Mouse (Mus musculus): ENCODE measurements around the gene Cmtm5.
"Not testable (repeated sequence)": the region's sequence is repeated elsewhere in the genome, so short reads cannot be mapped to it uniquely, and the experiment has no call there.

The Cmtm5 gene

DNA sequence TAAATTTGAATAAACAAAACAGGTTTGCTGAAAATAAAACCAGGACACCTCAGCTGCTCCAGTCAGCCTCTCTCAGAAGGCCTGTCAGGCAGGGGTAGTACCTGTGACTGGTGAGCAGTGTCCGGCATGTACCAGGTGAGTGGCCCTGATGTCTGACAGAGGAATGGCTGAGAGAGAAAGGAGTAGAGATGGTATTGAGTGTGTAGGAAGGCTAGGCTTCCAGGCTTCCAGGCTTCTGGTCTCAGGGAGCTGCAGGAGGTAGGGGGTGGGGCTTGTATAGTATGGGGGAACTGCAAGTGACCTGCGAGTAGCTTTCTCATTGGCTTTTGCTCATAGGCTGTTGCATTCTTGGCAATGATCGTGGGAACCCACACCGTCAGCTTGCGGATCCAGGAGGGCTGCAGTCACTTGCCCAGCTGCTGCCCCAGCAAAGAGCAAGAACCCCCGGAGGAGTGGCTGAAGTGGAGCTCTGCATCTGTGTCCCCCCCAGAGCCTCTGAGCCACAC, 3.4 kb upstream of the Cmtm5 start, which contains the start of gene Il25:
Gene Il25 (plus strand): TSS at position 51 of the 506 bp plus-strand sequence.
- DNase-seq (ENCODE audit: low spot score in 2 of 2), result no peak

DNA sequence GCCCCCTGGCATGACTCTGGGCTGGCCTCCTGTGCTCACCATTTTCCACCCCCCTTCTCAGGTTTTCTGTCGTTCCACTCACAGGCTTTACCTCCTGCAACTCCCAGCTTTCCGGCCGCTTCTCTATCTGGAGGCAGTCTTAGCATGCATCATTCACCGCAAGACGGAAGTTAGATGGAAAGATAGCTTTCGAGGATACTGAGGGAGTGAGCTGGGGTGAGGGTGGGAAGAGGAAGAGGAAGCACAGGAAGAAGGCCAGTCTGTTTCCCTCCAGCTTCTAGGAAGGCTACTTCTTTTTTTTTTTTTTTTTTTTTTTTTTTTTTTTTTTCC, 735 bp downstream of the Cmtm5 start:
- DNase-seq (ENCODE audit: low spot score in 2 of 2), result no peak

DNA sequence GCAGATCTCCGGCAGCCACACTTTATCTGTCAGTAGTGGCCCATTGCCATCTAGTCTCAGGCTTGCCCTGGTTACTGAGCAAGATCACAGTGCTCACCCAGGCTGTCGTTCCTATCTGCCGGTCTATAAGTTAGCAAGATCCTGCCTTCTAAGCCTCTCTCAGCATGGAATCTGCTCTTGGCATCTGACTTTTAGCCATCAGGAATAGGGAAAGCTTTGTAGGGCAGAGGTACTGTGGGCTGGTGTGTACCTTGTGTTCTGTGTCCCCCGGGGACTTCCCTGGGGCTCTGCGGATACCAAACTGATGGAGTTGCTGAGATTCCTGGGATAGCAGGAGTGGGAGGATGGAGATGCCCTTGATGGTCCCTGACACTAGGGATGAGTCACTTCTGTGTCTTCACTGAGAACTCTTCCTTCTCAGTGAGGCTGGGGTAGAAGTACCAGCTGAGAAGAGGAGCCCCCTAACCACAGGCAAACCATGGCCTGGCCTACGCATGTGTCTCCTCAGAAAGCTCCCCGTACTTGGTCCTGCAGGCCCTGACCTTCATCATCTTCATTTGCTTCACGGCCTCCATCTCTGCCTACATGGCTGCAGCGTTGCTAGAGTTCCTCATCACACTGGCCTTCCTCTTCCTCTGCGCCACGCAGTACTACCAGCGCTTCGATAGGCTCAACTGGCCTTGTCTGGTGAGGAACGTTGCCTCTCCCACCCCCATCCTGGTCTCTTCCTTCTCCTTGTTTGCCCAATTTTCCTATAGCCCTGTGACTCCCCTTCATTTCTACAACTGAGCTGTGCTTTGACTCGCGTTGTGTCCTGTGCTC, 1.5 kb downstream of the Cmtm5 start:
- no peak for DNase-seq (ENCODE audit: low spot score in 2 of 2)

GRCm38 (mm10) chr14:54938431-54939219, 2.6 kb downstream of the Cmtm5 start:
- no peak for DNase-seq (ENCODE audit: low spot score in 2 of 2)

- DNase-seq (ENCODE audit: low spot score in 2 of 2), result peak in 1 of 2 experiments; percentile 63
Observed at GRCm38 (mm10) chr14:54939434-54940175, 3.5 kb downstream of the Cmtm5 start.

DNA sequence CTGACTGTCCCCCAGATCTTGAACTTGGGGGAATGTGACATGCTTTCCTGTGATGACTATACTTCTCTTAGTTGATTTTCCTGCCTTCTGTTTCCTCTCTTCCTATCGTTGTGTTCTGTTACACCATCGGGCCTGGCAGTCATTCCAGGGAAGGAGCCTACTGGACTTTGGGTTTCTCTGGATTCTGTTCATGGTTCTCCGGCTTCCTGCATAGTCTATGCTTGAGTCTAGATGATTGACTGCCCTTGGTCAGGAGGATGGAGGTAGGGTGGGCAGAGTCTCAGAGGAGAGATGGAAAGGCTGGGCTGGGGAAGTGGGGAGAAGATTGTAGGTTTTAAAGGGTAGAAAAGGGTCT, 4.1 kb downstream of the Cmtm5 start:
- DNase-seq (ENCODE audit: low spot score in 2 of 2), result no peak

DNA sequence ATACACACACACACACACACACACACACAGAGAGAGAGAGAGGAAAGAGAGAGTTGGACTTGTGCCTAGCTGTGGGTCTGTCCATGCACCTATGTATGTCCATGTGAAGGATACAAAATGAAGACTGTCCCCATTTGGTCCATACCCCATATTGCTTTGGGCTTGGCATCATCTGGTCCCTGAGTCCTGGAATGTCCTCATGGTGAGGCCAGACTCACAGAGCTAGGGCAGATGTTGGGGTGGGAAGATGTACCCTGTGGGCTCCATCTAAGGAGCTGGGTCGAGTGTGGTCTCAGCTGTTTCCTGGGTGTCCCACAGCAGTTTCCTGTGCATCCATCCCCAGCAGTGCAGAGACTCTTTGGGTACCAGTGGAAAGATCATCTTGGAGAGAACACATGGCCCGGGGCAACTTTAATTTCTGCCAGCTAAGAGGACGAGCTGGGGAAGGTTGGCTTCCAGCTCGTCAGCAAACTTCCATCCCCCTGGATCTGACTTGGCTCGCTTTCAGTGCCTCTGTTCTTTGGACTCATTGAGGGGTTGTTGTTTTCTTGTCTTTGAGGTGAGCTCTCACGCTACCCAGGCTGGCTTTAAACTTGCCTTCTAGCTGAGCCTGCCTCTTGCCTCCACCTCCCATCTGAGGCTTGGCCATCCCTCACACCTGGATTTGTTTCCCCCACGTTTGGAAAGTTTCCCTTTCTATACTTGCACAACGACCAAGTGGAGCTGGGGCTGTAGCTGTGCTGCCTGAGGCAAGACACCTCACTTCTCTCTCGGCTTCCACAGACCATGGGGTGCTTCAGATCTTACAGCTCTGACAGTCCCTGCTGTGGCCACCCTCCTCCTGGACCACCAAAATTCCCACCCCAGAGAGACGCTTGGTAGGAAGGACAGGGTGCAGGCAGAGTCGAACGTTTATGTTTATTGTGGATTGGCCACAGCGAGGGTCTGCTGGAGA, 5.2 kb downstream of the Cmtm5 start:
- no peak for DNase-seq (ENCODE audit: low spot score in 2 of 2)

- DNase-seq (ENCODE audit: low spot score in 2 of 2), result no peak
Observed at GRCm38 (mm10) chr14:54942479-54942878, 6.4 kb downstream of the Cmtm5 start.

DNA sequence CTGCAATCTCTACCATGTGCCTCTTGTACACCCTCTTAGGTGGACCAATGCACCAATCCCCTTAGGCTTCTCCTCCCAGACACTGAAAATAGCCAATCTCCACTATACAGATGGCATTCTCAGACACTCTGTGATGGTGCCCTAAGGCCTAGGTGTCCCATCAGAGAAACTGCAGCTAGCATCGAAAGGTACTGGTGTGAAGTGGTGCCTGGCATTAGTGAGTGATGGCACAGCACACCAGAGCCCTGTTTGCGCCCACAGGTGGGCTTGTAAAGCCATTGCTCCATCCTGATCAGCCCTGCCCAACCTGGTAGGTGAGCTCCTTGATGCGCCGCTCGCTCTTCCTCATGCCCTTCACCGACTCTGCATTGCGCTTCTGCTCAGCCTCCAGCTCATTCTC, 7.9 kb downstream of the Cmtm5 start:
- no peak for DNase-seq (ENCODE audit: low spot score in 2 of 2)

- no peak for DNase-seq (ENCODE audit: low spot score in 2 of 2)
Observed at GRCm38 (mm10) chr14:54944939-54945338, 8.9 kb downstream of the Cmtm5 start.

DNA sequence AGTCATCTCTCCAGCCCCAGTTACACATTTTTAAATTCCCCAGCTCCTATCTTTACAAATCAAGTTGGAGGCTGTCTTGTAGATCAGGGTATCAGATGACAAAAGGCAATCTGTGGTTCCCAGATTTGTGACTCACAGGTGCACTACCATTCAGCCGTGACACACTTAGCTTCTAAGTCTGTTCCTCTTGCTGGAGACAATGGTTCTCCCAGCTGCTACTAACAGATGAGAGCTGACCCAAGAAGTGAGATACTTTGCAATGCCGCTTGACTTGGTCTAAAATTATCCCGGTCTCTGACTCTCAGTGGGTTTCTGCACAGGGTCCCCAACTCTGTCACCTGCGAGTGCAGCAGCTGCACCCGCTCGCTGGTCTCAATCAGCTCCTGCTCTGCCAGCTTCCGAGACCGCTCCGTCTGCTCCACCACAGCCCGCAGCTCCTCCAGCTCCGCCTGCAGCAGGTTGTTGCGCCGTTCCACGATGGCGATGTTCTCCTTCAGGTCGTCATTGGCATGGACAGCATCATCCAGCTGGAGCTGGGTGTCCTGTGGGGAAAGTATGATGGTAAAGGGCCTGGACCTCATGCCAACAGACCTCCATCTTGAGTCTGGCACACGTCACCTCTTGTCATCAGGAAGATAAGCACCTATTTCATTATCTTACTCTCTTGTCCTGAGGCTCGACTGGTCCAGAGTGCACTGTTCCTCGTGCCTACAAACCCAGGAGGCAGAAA, 10.1 kb downstream of the Cmtm5 start:
- no peak for DNase-seq (ENCODE audit: low spot score in 2 of 2)

DNA sequence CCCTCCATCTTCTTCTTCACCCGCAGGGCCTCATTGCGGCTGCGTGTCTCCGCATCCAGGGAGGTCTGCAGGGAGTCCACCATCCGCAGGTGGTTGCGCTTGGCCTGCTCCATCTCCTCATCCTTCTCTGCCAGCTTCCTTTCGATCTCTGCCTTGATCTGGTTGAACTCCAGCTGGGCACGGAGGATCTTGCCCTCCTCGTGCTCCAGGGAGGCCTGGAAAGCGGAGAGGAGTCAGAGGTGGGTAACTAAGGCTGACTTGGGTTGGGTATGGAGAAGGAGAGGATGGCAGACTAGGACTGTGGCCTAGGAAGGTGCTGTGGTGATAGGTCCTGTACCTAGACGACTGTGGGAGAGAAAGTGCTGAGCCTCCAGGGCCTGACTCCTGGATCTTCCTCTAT, 10.9 kb downstream of the Cmtm5 start:
- not testable (repeated sequence) for DNase-seq (ENCODE audit: low spot score in 2 of 2)

DNA sequence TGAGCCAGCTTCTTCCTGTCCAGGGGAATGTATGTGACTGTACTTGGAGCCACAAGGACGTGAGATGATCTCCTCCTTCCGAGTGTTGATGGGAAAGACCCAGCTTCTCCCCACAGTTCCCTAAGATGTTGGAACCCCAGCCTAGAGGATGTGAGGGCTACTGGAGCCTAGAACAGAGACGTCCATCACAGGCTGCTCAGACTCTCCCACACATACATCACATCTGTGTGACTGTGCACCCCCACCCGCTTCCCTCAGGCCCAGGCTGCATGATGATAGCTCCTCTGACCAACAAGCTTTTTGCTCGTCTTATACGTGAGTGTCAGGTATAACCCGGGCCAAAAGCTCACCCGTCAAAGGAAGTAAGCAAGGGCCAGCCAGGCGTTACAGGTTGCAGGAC, 12.7 kb downstream of the Cmtm5 start:
- no peak for DNase-seq (ENCODE audit: low spot score in 2 of 2)

- DNase-seq (ENCODE audit: low spot score in 2 of 2), result no peak
Observed at GRCm38 (mm10) chr14:54950493-54950892, 14.4 kb downstream of the Cmtm5 start.

DNA sequence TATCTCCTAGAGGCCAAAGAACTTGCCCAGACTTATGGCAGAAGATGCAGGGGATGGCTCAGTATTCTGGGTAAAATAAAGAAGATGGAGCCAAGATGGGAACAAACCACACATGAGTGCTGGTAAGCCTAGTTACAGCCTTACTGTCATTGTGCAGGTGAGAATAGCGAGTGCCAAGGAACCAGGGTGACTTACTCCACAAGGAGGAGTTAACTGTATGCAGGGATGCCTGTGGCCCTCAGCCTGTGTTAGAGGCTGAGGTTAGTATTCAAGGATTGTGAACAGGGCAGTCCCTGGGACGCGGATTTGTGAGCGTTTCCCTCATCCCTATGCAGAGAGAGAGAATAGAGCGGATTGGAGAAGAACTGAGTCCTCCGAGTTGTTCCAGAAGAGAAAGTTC, 15.5 kb downstream of the Cmtm5 start:
- DNase-seq (ENCODE audit: low spot score in 2 of 2), result no peak

GRCm38 (mm10) chr14:54953664-54954206, 17.7 kb downstream of the Cmtm5 start:
- DNase-seq (ENCODE audit: low spot score in 2 of 2), result no peak

- DNase-seq (ENCODE audit: low spot score in 2 of 2), result no peak
Observed at GRCm38 (mm10) chr14:54954474-54954873, 18.4 kb downstream of the Cmtm5 start.

- DNase-seq (ENCODE audit: low spot score in 2 of 2), result no peak
Observed at GRCm38 (mm10) chr14:54955481-54955880, 19.4 kb downstream of the Cmtm5 start.

DNA sequence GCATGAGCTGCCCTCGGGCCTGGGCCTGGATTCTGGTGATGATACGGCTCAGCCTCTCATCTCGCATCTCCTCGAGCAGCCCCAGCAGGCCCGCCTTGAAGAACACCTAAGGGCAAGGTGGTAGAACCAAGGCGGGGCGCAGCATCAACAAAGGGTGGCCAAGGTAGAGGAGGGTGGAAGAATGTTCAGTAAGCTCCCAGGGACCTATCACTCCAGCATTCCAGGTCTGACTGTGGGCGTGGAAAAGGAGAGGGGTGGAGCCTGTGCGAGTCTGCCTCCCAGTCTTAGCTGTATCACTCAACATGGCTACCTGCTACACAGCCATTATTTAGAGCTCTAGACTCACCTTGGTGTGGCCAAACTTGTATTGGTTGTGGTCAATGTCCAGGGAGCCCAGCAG, 20.5 kb downstream of the Cmtm5 start:
- no peak for DNase-seq (ENCODE audit: low spot score in 2 of 2)

GRCm38 (mm10) chr14:54958503-54958902, 22.4 kb downstream of the Cmtm5 start:
- no peak for DNase-seq (ENCODE audit: low spot score in 2 of 2)

Measured in right cerebral cortex, postnatal 10 days (tissue).